Mouse (Mus musculus): ENCODE measurements at regions not wholly inside any gene's neighbourhood (a gene's known extent, or its start where the extent isn't known, plus 50 kb on each side); places are given as distances from the start of the nearest gene placed in this dataset.

- TF ChIP-seq CTCF (IDR thresholded peaks at IDR 0.05; ENCODE audit: borderline replicate concordance, insufficient read depth, low read depth, low read length): no peak
- TF ChIP-seq POLR2A (IDR thresholded peaks at IDR 0.05; ENCODE audit: borderline replicate concordance, insufficient read depth, low read length): no peak
Observed at GRCm38 (mm10) chr15:60301939-60302338, 285.5 kb upstream of the 4933412E24Rik start.

All from cerebellum, adult 2 months (tissue).